Mouse (Mus musculus) liver, adult 2 months (tissue): ENCODE results near the gene Negr1.

Source experiments
- CTCF ChIP-seq: fragments of 200-500 bp; IDR thresholded peaks from 2 replicates; pipeline ENCODE4 v1.5.1; 2011; ENCODE audit warnings: low read depth, low read length, control low read depth
- POLR2A ChIP-seq: fragments of 200-500 bp; IDR thresholded peaks from 2 replicates; pipeline ENCODE4 v1.6.1; 2011; ENCODE audit warnings: low read length, control low read depth; ENCODE audit not compliant: insufficient read depth; ENCODE audit errors: extremely low read depth

GRCm38 (mm10) chr3:157036568-157036967 lies 475.0 kb downstream of the Negr1 start:
- TF ChIP-seq POLR2A (no peak), CTCF (no peak)
